Mouse (Mus musculus) lung, embryonic 16.5 days (tissue): ENCODE measurements around the gene Habp2. TPM values are rescaled to one million over a fixed set of nuclear protein-coding genes. Genes with fewer than 3 reads are reported as not detected.

ENCODE experiments used
- ATAC-seq: fragments of 200-750 bp; cut with Nextera tagmentation; 2 replicates; pipeline ENCODE4 v1.8.0; 2017; ENCODE audit warnings: low read depth, mild to moderate bottlenecking, moderate library complexity
- H3K27ac ChIP-seq: fragments of 300-500 bp; sonication (generic); 2 replicates; pipeline ENCODE4 v1.5.1; 2014; ENCODE audit warnings: mild to moderate bottlenecking, control low read depth, low read length
- H3K27me3 ChIP-seq: fragments of 300-500 bp; sonication (generic); 2 replicates; pipeline ENCODE4 v1.6.1; 2014; ENCODE audit warnings: low read depth, low read length, mixed read lengths; ENCODE audit not compliant: control insufficient read depth, insufficient read depth
- H3K36me3 ChIP-seq: fragments of 300-500 bp; sonication (generic); 2 replicates; pipeline ENCODE4 v1.6.1; 2014; ENCODE audit warnings: low read length; ENCODE audit not compliant: control insufficient read depth, insufficient read depth
- H3K4me1 ChIP-seq: fragments of 300-500 bp; sonication (generic); replicated peaks from 2 replicates; pipeline ENCODE4 v1.6.1; 2014; ENCODE audit warnings: low read length, mixed read lengths; ENCODE audit not compliant: control insufficient read depth, insufficient read depth
- H3K4me2 ChIP-seq: fragments of 300-500 bp; sonication (generic); 2 replicates; pipeline ENCODE4 v1.6.1; 2014; ENCODE audit warnings: low read depth, low read length, control low read depth
- H3K4me3 ChIP-seq: fragments of 300-500 bp; sonication (generic); 2 replicates; pipeline ENCODE4 v1.5.1; 2014; ENCODE audit warnings: mild to moderate bottlenecking, low read length, control low read depth
- H3K9ac ChIP-seq: fragments of 300-500 bp; sonication (generic); 2 replicates; pipeline ENCODE4 v1.6.1; 2014; ENCODE audit warnings: low read length, control low read depth
- H3K9me3 ChIP-seq: fragments of 300-500 bp; sonication (generic); 2 replicates; pipeline ENCODE4 v1.6.1; 2016; ENCODE audit warnings: low read length; ENCODE audit not compliant: control insufficient read depth
- WGBS: fragments of 180-500 bp; shearing (Covaris S2); extraction: QIAGEN DNeasy Blood & Tissue Kit; methylation state at CpG from one replicate; pipeline ENCODE4 v1.1.7; 2014; 5-methylcytosine and 5-hydroxymethylcytosine counted together
- polyA plus RNA-seq: library from polyadenylated mRNA; unstranded; fragments of >200 nt; fragmentation: Nextera tagmentation; extraction: Ambion mirVana; gene quantifications from 2 replicates; pipeline ENCODE4 v1.2.1, GENCODE M21; 2015

The Habp2 gene
- polyA plus RNA-seq, 1 experiment from 2014 or later = 2.6 TPM

- Histone ChIP-seq H3K4me1 (peaks cover 16% of the 10 kb centered on the region), H3K9me3 (no peaks in the 10 kb centered on the region), H3K27ac (peak overlapping the region; percentile 41; the same call in 1 of the 2 replicates), H3K4me3 (no peak overlapping the region), H3K27me3 (no peaks in the 10 kb centered on the region), H3K4me2 (0 out of 2 replicates have a peak overlapping the region, but pooled peaks have one; percentile 10), H3K9ac (no peak overlapping the region), H3K36me3 (no peaks in the 10 kb centered on the region)
- peak; percentile 69 for ATAC-seq
- WGBS = 36% methylated on average over 15 of the region's 15 CpGs
Measured at GRCm38 (mm10) chr19:56363721-56364460, 77.0 kb downstream of the Habp2 start.

- Histone ChIP-seq H3K4me2 (no peak overlapping the region), H3K27ac (peak overlapping the region; percentile 41; the same call in 1 of the 2 replicates), H3K36me3 (no peaks in the 10 kb centered on the region), H3K4me3 (no peak overlapping the region), H3K4me1 (peaks cover 16% of the 10 kb centered on the region), H3K27me3 (no peaks in the 10 kb centered on the region), H3K9ac (no peak overlapping the region), H3K9me3 (no peaks in the 10 kb centered on the region)
- 51% methylated on average over 8 of the region's 8 CpGs for WGBS
- peak; percentile 68 for ATAC-seq
Measured at GRCm38 (mm10) chr19:56364563-56364962, 77.6 kb downstream of the Habp2 start.

- Histone ChIP-seq H3K4me3 (no peak overlapping the region), H3K4me2 (0 out of 2 replicates have a peak overlapping the region, but pooled peaks have one; percentile 9), H3K36me3 (no peaks in the 10 kb centered on the region), H3K27me3 (no peaks in the 10 kb centered on the region), H3K9me3 (no peaks in the 10 kb centered on the region), H3K9ac (no peak overlapping the region), H3K27ac (peak overlapping the region; percentile 70), H3K4me1 (peaks cover 16% of the 10 kb centered on the region)
- peak; percentile 78 for ATAC-seq
- 62% methylated on average over 11 of the region's 11 CpGs for WGBS
Measured at GRCm38 (mm10) chr19:56366168-56366567, 79.2 kb downstream of the Habp2 start.

- peak overlapping the region; percentile 70 for H3K27ac ChIP-seq
- 0 out of 2 replicates have a peak overlapping the region, but pooled peaks have one; percentile 9 for H3K4me2 ChIP-seq
- peaks cover 16% of the 10 kb centered on the region for H3K4me1 ChIP-seq
- no peaks in the 10 kb centered on the region for H3K9me3 ChIP-seq
- no peaks in the 10 kb centered on the region for H3K36me3 ChIP-seq
- 0 out of 2 replicates have a peak, but pooled peaks have one; percentile 32 for ATAC-seq
- H3K27me3 ChIP-seq = no peaks in the 10 kb centered on the region
- WGBS = 55% methylated on average over 9 of the region's 9 CpGs
- no peak overlapping the region for H3K9ac ChIP-seq
- no peak overlapping the region for H3K4me3 ChIP-seq
Measured at GRCm38 (mm10) chr19:56366625-56367024, 79.7 kb downstream of the Habp2 start.

GRCm38 (mm10) chr19:56367778-56368177 is 80.8 kb downstream of the Habp2 start:
- no peaks in the 10 kb centered on the region for H3K36me3 ChIP-seq
- peak; percentile 31; the same call in 1 of the 2 replicates for ATAC-seq
- 70% methylated on average over 7 of the region's 7 CpGs for WGBS

GRCm38 (mm10) chr19:56368912-56369311 is 82.0 kb downstream of the Habp2 start:
- Histone ChIP-seq H3K9me3 (no peaks in the 10 kb centered on the region), H3K36me3 (no peaks in the 10 kb centered on the region), H3K27ac (no peak overlapping the region), H3K4me2 (no peak overlapping the region), H3K27me3 (no peaks in the 10 kb centered on the region), H3K4me3 (no peak overlapping the region), H3K4me1 (peaks cover 16% of the 10 kb centered on the region), H3K9ac (no peak overlapping the region)
- WGBS = 80% methylated on average over 7 of the region's 7 CpGs
- no peak for ATAC-seq

More at GRCm38 (mm10) chr19:56367778-56368177, 80.8 kb downstream of the Habp2 start:
- H3K9ac ChIP-seq = no peak overlapping the region
- H3K4me3 ChIP-seq = no peak overlapping the region
- H3K27ac ChIP-seq = no peak overlapping the region
- peaks cover 16% of the 10 kb centered on the region for H3K4me1 ChIP-seq
- no peaks in the 10 kb centered on the region for H3K9me3 ChIP-seq
- no peaks in the 10 kb centered on the region for H3K27me3 ChIP-seq
- no peak overlapping the region for H3K4me2 ChIP-seq

Other genes with a start within 250 kb of the Habp2 start
- gene Nrap, start 102.9 kb downstream of the Habp2 start, polyA plus RNA-seq = 1.1 TPM in 2 replicates
- 34.3 and 35.0 TPM in 2 replicates for gene Casp7, start 110.0 kb downstream of the Habp2 start, polyA plus RNA-seq
- 0.39 and 0.41 TPM in 2 replicates for gene Plekhs1, start 174.5 kb downstream of the Habp2 start, polyA plus RNA-seq